Mouse (Mus musculus): ENCODE data around the gene Snd1.

Gene Snd1

GRCm38 (mm10) chr6:28635531-28636348 lies 160.8 kb downstream of the Snd1 start:
- in situ Hi-C loops (cut with MboI) = no loop called here

- in situ Hi-C loops (cut with MboI) = no loop called here
Measured at GRCm38 (mm10) chr6:28640088-28640487, 165.1 kb downstream of the Snd1 start.

- in situ Hi-C loops (cut with MboI) = no loop called here
Measured at GRCm38 (mm10) chr6:28642909-28643308, 168.0 kb downstream of the Snd1 start.

- in situ Hi-C loops (cut with MboI) = no loop called here
Measured at GRCm38 (mm10) chr6:28645231-28645630, 170.3 kb downstream of the Snd1 start.

- in situ Hi-C loops (cut with MboI) = no loop called here
Measured at GRCm38 (mm10) chr6:28656511-28656910, 181.6 kb downstream of the Snd1 start.

GRCm38 (mm10) chr6:28663004-28663403 lies 188.1 kb downstream of the Snd1 start:
- in situ Hi-C loops (cut with MboI) = no loop called here

- in situ Hi-C loops (cut with MboI) = no loop called here
Measured at GRCm38 (mm10) chr6:28663670-28664069, 188.7 kb downstream of the Snd1 start.

DNA sequence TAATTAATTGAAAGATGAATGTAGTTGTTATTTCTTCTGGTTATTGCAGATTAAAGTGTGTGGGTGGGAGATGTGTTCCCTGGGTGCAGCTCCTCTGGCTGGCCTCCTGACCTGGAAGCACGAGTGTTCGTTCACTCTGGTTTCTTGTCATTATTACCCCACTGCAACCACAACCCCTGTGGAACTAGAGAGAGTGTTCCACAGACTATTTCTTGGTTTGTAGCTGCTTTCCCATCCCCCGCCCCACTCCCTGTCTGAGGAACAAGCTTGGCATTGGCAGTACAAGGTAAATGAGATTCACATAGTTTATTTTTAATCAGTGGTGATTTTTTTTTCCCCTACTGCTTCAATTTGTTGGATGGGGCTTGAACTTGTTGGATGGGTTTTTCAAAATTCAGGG lies 189.8 kb downstream of the Snd1 start:
- in situ Hi-C loops (cut with MboI) = no loop called here

- in situ Hi-C loops (cut with MboI) = no loop called here
Measured at GRCm38 (mm10) chr6:28667586-28667985, 192.6 kb downstream of the Snd1 start.

DNA sequence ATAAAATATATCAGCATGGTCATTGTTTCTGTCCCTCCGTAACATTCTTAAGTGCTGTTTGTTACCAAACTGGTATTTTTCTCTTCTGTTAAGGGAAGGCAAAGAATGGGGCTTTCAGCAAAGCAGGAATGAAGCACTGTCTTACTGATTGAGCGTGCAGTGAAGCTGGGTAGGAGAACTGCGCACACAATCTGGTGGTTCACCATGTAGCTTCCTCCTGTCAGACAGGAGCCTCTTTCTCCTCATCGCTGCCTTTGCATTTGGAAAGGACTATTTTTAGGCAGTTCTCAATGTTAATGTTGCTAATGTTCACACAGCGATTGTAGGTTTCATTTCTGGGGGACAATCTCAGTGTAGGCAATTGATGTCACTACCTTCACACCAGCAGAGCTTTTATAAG lies 194.3 kb downstream of the Snd1 start:
- in situ Hi-C loops (cut with MboI) = no loop called here

- in situ Hi-C loops (cut with MboI) = no loop called here
Measured at GRCm38 (mm10) chr6:28672388-28672787, 197.4 kb downstream of the Snd1 start.

DNA sequence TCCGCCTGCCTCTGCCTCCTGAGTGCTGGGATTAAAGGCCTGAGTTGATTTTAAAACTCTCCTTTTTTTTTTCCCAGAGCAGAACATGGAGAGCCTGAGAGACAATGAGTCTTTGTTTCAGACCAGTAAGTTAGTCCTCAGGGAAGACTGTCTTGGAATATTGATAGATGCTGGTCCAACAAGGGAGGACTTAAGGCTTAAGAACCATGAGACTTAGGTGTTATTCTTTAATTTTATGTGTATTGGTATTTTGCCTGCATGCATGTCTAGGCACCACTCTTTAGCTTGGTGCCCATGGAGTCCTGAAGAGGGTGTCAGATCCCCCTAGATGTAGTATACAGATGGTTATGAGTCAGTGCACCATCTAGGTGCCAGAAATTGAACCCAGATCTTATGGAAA lies 199.7 kb downstream of the Snd1 start:
- in situ Hi-C loops (cut with MboI) = no loop called here

- in situ Hi-C loops (cut with MboI) = no loop called here
Measured at GRCm38 (mm10) chr6:28678896-28679295, 204.0 kb downstream of the Snd1 start.

DNA sequence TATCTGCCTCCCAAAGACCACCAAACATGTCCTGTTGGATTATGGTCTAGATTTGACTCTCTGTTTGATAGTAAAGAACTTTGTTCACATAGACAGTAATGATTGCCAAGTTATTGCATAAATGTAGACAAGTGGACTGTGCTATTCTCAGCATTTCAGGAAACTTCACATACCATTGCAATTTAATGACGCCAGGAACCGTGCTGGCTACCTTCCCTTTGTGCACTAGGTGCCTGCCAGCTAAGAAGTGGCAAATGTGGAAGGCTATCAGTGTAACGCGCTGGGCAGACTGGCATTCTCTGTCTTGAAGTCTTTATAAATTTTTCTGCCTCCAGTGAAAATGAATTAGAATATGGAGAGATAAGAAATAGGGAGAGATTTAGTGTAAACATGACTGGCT lies 205.6 kb downstream of the Snd1 start:
- in situ Hi-C loops (cut with MboI) = no loop called here

GRCm38 (mm10) chr6:28681521-28682457 lies 206.8 kb downstream of the Snd1 start:
- in situ Hi-C loops (cut with MboI) = no loop called here

GRCm38 (mm10) chr6:28685052-28685451 lies 210.1 kb downstream of the Snd1 start:
- in situ Hi-C loops (cut with MboI) = no loop called here

DNA sequence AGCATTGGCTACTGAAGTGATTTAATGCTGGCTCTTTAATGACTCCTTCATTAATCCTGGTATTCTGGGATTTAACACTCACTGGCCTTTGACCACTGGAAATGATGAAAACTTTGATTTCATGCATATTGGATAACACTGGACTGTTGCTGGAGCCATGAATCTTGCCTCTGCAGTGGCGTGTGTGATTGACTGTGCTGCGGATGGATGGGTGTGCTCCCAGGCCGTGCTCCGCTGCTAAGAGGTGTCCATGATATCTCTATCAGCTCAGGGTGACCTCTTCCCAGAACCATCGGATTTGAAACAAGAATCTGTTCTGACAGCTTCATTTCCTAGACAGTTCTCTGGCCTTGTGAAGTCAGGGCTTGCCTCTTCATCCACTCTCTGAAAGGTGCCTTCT lies 210.8 kb downstream of the Snd1 start:
- in situ Hi-C loops (cut with MboI) = no loop called here

- in situ Hi-C loops (cut with MboI) = no loop called here
Measured at GRCm38 (mm10) chr6:28687776-28688175, 212.8 kb downstream of the Snd1 start.

DNA sequence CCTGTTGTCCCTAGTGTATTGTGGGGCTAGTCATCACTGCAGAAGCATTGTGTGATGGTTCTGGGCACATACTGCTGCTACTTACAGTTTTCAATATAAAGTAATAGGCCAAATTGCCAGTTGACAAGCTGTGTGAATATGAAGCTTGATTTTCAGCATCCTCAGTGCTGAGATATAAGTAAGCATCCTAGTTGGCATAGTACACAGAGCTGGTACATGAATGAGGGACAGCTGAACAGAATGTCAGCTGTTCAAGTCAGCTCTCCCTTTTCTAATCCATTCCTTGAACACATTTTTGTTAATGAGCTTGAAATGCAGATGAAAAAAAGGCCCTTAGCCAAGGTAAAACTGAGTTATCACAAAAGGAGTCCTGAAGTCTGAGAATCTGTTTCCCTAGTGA lies 217.7 kb downstream of the Snd1 start:
- in situ Hi-C loops (cut with MboI) = no loop called here

- in situ Hi-C loops (cut with MboI) = no loop called here
Measured at GRCm38 (mm10) chr6:28697214-28697613, 222.3 kb downstream of the Snd1 start.

DNA sequence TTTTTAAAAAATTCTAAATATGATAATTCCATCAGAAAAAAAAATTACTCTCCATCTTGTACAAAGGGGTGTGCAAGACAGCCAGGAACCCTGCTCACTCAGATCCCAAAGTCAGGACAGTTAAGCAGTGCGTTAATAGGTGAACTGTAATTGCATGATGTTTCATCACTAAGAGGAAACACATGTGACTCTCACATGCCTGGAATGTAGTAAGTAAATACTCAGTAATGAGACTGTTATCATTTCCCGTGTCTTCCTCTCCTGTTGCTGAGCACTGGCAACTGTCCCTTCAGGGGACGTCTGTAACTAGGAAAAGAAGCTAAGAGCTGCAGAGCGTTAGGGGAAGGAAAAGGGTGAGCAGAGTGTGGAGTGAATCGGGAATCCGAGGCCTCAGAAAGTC lies 229.7 kb downstream of the Snd1 start:
- in situ Hi-C loops (cut with MboI) = no loop called here

DNA sequence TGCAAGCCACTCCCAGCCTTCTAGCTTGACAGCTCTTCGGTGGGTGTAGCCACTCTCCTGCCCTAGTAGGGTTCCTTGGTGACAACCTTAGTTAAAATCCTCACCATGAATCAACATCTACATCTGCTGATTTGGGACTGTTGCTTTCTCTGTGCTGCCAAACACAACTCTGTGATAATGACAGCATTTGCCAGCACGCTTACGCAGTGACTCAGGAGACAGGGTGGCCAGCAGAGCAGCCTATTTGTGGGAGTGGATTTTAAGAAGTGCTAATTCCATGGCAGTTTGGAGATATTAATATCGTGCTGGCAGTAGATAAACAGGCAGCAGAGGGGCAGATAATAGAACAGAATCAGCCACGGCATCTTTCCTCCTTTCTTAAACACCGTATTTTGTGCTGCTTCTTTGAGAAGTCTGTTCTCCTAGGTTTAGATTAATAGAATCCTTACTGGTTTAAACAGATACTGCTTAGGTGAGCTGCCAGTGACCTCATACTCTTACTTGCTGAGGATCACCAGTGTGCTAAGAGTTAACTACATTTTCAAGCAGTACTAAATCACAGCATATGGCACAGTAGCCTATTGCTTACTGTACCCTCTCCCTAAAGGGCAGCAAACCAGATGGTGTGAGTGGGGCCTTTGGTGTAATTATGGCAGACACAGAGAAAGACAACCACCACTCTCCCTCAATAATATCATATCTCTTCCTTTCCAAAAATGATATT lies 230.6 kb downstream of the Snd1 start:
- in situ Hi-C loops (cut with MboI) = no loop called here
